Comparison of ENCODE assay signal across 12 mouse cellular contexts in the genomic region with DNA sequence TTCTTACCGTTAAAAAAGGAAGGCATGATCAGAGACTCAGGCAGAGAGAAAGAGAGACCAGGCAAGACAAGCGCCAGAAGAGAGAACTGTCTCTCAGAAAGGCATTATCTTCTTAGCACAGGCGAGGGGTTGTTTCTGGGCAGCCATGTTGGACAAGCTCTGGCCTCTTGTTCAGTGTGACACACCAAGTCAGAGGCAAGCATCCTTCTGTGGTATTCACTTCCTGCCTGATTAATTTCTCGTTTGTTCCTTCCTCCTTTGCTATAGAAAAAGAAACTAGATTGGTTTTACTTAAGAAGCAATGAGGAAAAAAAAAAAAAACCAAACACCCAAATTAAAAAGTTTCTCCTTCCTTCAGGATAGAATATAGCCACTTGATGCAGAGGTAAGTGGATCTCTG.
DNase-seq lines count a peak whose midpoint lies in the region; ATAC-seq and TF ChIP-seq lines count a peak whose summit lies in the region.
"Had no signal": no experiment of that assay in that cellular context is flagged by ENCODE, and none has a peak within 500 bp of the region (broad histone marks: within the 10 kb centered on the region; RNA-seq: fewer than 3 reads in every experiment).

No protein-coding gene starts in this region.

- H3K4me2 ChIP-seq in heart, postnatal 0 days (ENCODE audit: low read depth, low read length), result no peak overlapping the region; the same call in 1 of the 2 replicates
- no peak overlapping the region for H3K4me2 ChIP-seq in hindbrain, embryonic 13.5 days
- H3K4me2 ChIP-seq: limb, embryonic 15.5 days; midbrain, embryonic 15.5 days had no signal

- WGBS in heart, postnatal 0 days, result 57% methylated on average over 4 of the region's 4 CpGs
- WGBS in hindbrain, embryonic 13.5 days, result 60% methylated on average over 4 of the region's 4 CpGs

- TF ChIP-seq EP300 in heart, postnatal 0 days (IDR thresholded peaks at IDR 0.05; ENCODE audit: low read depth), result no peak

- H3K4me3 ChIP-seq in heart, postnatal 0 days (ENCODE audit: low read depth, low read length), result no peak overlapping the region
- H3K4me3 ChIP-seq in hindbrain, embryonic 13.5 days, result no peak overlapping the region
- H3K4me3 ChIP-seq: limb, embryonic 15.5 days; midbrain, embryonic 15.5 days had no signal

- no peak for ATAC-seq in heart, postnatal 0 days (ENCODE audit: insufficient read depth, low read depth)
- peak; percentile 71 for ATAC-seq in CD4-positive, CD25-positive, alpha-beta regulatory T cell, adult 4 months
- ATAC-seq in megakaryocyte progenitor cell, adult 5-6 weeks (replicated peaks; ENCODE audit: poor library complexity), result peak; percentile 82
- ATAC-seq in hindbrain, embryonic 13.5 days (ENCODE audit: low FRiP score), result no peak
- ATAC-seq: forebrain, postnatal 0 days; midbrain, embryonic 15.5 days had no signal

- peak overlapping the region; percentile 28; the same call in 1 of the 2 replicates for H3K27ac ChIP-seq in heart, postnatal 0 days (ENCODE audit: low read depth)
- no peak overlapping the region for H3K27ac ChIP-seq in hindbrain, embryonic 13.5 days
- H3K27ac ChIP-seq: hindbrain, postnatal 0 days; limb, embryonic 15.5 days; midbrain, embryonic 15.5 days had no signal

- H3K4me1 ChIP-seq in heart, postnatal 0 days (ENCODE audit: control insufficient read depth, insufficient read depth), result no peaks in the 10 kb centered on the region
- H3K4me1 ChIP-seq in hindbrain, embryonic 13.5 days (replicated peaks), result peaks cover 14% of the 10 kb centered on the region

- intact Hi-C loops in heart, postnatal 10 days (cut with DNase I), result no loop called here

- H3K9me3 ChIP-seq in heart, postnatal 0 days (replicated peaks; ENCODE audit: control insufficient read depth, low read length), result no peaks in the 10 kb centered on the region
- no peaks in the 10 kb centered on the region for H3K9me3 ChIP-seq in hindbrain, embryonic 13.5 days
- H3K9me3 ChIP-seq: limb, embryonic 15.5 days; midbrain, embryonic 15.5 days had no signal

- H3K27me3 ChIP-seq in heart, postnatal 0 days (ENCODE audit: control insufficient read depth, insufficient read depth, low read length), result no peaks in the 10 kb centered on the region
- no peaks in the 10 kb centered on the region for H3K27me3 ChIP-seq in hindbrain, embryonic 13.5 days
- H3K27me3 ChIP-seq: limb, embryonic 15.5 days; midbrain, embryonic 15.5 days had no signal

- DNase-seq in heart, postnatal 0 days (ENCODE audit: low spot score), result no peak
- no peak for DNase-seq in heart, postnatal 10 days
- DNase-seq in induced T-regulatory cell, adult 2 months (ENCODE audit: low read depth), result peak; percentile 89
- DNase-seq in embryo, embryonic 10 days (ENCODE audit: low spot score), result no peak
- no peak for DNase-seq in cerebellum, postnatal 36 days
- DNase-seq: forebrain, postnatal 0 days had no signal

- H3K9ac ChIP-seq in heart, postnatal 0 days (replicated peaks; ENCODE audit: low read depth, low read length), result no peak overlapping the region
- H3K9ac ChIP-seq in hindbrain, embryonic 13.5 days, result no peak overlapping the region
- H3K9ac ChIP-seq: forebrain, postnatal 0 days; limb, embryonic 15.5 days; midbrain, embryonic 15.5 days had no signal

- 0 out of 2 replicates have a peak, but pooled peaks cover 5% of the 10 kb centered on the region for H3K36me3 ChIP-seq in heart, postnatal 0 days (replicated peaks; ENCODE audit: control insufficient read depth, insufficient read depth, low read length)
- no peaks in the 10 kb centered on the region for H3K36me3 ChIP-seq in hindbrain, embryonic 13.5 days
- H3K36me3 ChIP-seq: limb, embryonic 15.5 days; midbrain, embryonic 15.5 days had no signal

- no peak for TF ChIP-seq CTCF in heart, postnatal 0 days (IDR thresholded peaks at IDR 0.05; ENCODE audit: low read depth)

Comparison
In these comparisons a context has a peak if more than half of its experiments do, and no peak if none do; other contexts are left out.
1. ATAC-seq: peak in CD4-positive, CD25-positive, alpha-beta regulatory T cell, adult 4 months (single experiment) and megakaryocyte progenitor cell, adult 5-6 weeks (single experiment); none in heart, postnatal 0 days (single experiment) and hindbrain, embryonic 13.5 days (single experiment).